Mouse (Mus musculus): ENCODE measurements around the gene Pphln1. TPM values are rescaled to one million over a fixed set of nuclear protein-coding genes. Genes with fewer than 3 reads are reported as not detected.

Pphln1 gene
- polyA plus RNA-seq, 1 experiment from 2014 or later, result 102 TPM

- H3K27ac ChIP-seq, result no peak overlapping the region
- 85% methylated on average over 3 of the region's 3 CpGs for WGBS
- H3K36me3 ChIP-seq (replicated peaks), result peaks cover 74% of the 10 kb centered on the region
- no peaks in the 10 kb centered on the region for H3K27me3 ChIP-seq (ENCODE audit: poor library complexity, severe bottlenecking)
- no peak overlapping the region for H3K4me3 ChIP-seq
- H3K9me3 ChIP-seq, result no peaks in the 10 kb centered on the region
- no peak for DNase-seq (ENCODE audit: extremely low spot score, low spot score)
- peaks cover 4% of the 10 kb centered on the region; the same call in 1 of the 2 replicates for H3K4me1 ChIP-seq
These were observed 50.7 kb downstream of the Pphln1 start for GRCm38 (mm10) chr15:93448862-93449261.

GRCm38 (mm10) chr15:93453296-93453695, 55.1 kb downstream of the Pphln1 start:
- no peak overlapping the region for H3K4me3 ChIP-seq
- WGBS, result 83% methylated on average over 1 of the region's 1 CpGs
- no peak for DNase-seq (ENCODE audit: extremely low spot score, low spot score)
- peaks cover under 1% of the 10 kb centered on the region; the same call in 1 of the 2 replicates for H3K4me1 ChIP-seq
- H3K27me3 ChIP-seq (ENCODE audit: poor library complexity, severe bottlenecking), result no peaks in the 10 kb centered on the region
- no peak overlapping the region for H3K27ac ChIP-seq
- peaks cover 74% of the 10 kb centered on the region for H3K36me3 ChIP-seq (replicated peaks)
- H3K9me3 ChIP-seq, result no peaks in the 10 kb centered on the region

- DNase-seq (ENCODE audit: extremely low spot score, low spot score), result no peak
- Histone ChIP-seq H3K36me3 (replicated peaks) (peaks cover 69% of the 10 kb centered on the region), H3K9me3 (no peaks in the 10 kb centered on the region), H3K27me3 (ENCODE audit: poor library complexity, severe bottlenecking) (no peaks in the 10 kb centered on the region), H3K4me3 (no peak overlapping the region), H3K27ac (no peak overlapping the region), H3K4me1 (no peaks in the 10 kb centered on the region)
These were observed 57.9 kb downstream of the Pphln1 start for GRCm38 (mm10) chr15:93456005-93456404.

- Histone ChIP-seq H3K4me3 (no peak overlapping the region), H3K9me3 (no peaks in the 10 kb centered on the region), H3K27ac (no peak overlapping the region), H3K36me3 (replicated peaks) (peaks cover 75% of the 10 kb centered on the region), H3K4me1 (no peaks in the 10 kb centered on the region), H3K27me3 (ENCODE audit: poor library complexity, severe bottlenecking) (no peaks in the 10 kb centered on the region)
- no peak for DNase-seq (ENCODE audit: extremely low spot score, low spot score)
- WGBS, result 56% methylated on average over 5 of the region's 5 CpGs
These were observed 61.3 kb downstream of the Pphln1 start for GRCm38 (mm10) chr15:93459422-93459821.

GRCm38 (mm10) chr15:93461066-93461465, 62.9 kb downstream of the Pphln1 start:
- DNase-seq (ENCODE audit: extremely low spot score, low spot score), result no peak
- no peak overlapping the region for H3K27ac ChIP-seq
- H3K27me3 ChIP-seq (ENCODE audit: poor library complexity, severe bottlenecking), result no peaks in the 10 kb centered on the region
- H3K36me3 ChIP-seq (replicated peaks), result peaks cover 76% of the 10 kb centered on the region
- H3K9me3 ChIP-seq, result no peaks in the 10 kb centered on the region
- H3K4me1 ChIP-seq, result no peaks in the 10 kb centered on the region
- 94% methylated on average over 23 of the region's 23 CpGs for WGBS
- no peak overlapping the region for H3K4me3 ChIP-seq

GRCm38 (mm10) chr15:93471651-93472050, 73.5 kb downstream of the Pphln1 start:
- Histone ChIP-seq H3K36me3 (replicated peaks) (peaks cover 10% of the 10 kb centered on the region), H3K4me3 (no peak overlapping the region), H3K4me1 (peaks cover 21% of the 10 kb centered on the region), H3K9me3 (no peaks in the 10 kb centered on the region), H3K27me3 (ENCODE audit: poor library complexity, severe bottlenecking) (no peaks in the 10 kb centered on the region), H3K27ac (no peak overlapping the region)
- DNase-seq (ENCODE audit: extremely low spot score, low spot score), result no peak
- 42% methylated on average over 12 of the region's 12 CpGs for WGBS

- peaks cover 7% of the 10 kb centered on the region for H3K36me3 ChIP-seq (replicated peaks)
- no peaks in the 10 kb centered on the region for H3K27me3 ChIP-seq (ENCODE audit: poor library complexity, severe bottlenecking)
- no peak for DNase-seq (ENCODE audit: extremely low spot score, low spot score)
- WGBS, result 11% methylated on average over 1 of the region's 1 CpGs
- no peaks in the 10 kb centered on the region for H3K9me3 ChIP-seq
- peaks cover 21% of the 10 kb centered on the region for H3K4me1 ChIP-seq
- no peak overlapping the region for H3K4me3 ChIP-seq
- H3K27ac ChIP-seq, result 0 out of 2 replicates have a peak overlapping the region, but pooled peaks have one; percentile 25
These were observed 73.9 kb downstream of the Pphln1 start for GRCm38 (mm10) chr15:93472089-93472488.

GRCm38 (mm10) chr15:93474277-93474676, 76.1 kb downstream of the Pphln1 start:
- no peak overlapping the region for H3K4me3 ChIP-seq
- no peaks in the 10 kb centered on the region for H3K9me3 ChIP-seq
- H3K27me3 ChIP-seq (ENCODE audit: poor library complexity, severe bottlenecking), result no peaks in the 10 kb centered on the region
- no peak overlapping the region for H3K27ac ChIP-seq
- WGBS, result 98% methylated on average over 3 of the region's 3 CpGs
- H3K4me1 ChIP-seq, result peaks cover 21% of the 10 kb centered on the region
- H3K36me3 ChIP-seq (replicated peaks), result peaks cover 9% of the 10 kb centered on the region; the same call in 1 of the 2 replicates
- DNase-seq (ENCODE audit: extremely low spot score, low spot score), result no peak

- H3K36me3 ChIP-seq (replicated peaks), result peaks cover 9% of the 10 kb centered on the region; the same call in 1 of the 2 replicates
- H3K4me1 ChIP-seq, result peaks cover 21% of the 10 kb centered on the region
- no peak overlapping the region for H3K4me3 ChIP-seq
- no peak for DNase-seq (ENCODE audit: extremely low spot score, low spot score)
- no peak overlapping the region for H3K27ac ChIP-seq
- H3K27me3 ChIP-seq (ENCODE audit: poor library complexity, severe bottlenecking), result no peaks in the 10 kb centered on the region
- WGBS, result 89% methylated on average over 8 of the region's 8 CpGs
- no peaks in the 10 kb centered on the region for H3K9me3 ChIP-seq
These were observed 77.5 kb downstream of the Pphln1 start for GRCm38 (mm10) chr15:93475688-93476087.

GRCm38 (mm10) chr15:93477729-93478128, 79.6 kb downstream of the Pphln1 start:
- no peaks in the 10 kb centered on the region for H3K27me3 ChIP-seq (ENCODE audit: poor library complexity, severe bottlenecking)
- no peaks in the 10 kb centered on the region for H3K9me3 ChIP-seq
- DNase-seq (ENCODE audit: extremely low spot score, low spot score), result no peak
- peaks cover 9% of the 10 kb centered on the region; the same call in 1 of the 2 replicates for H3K36me3 ChIP-seq (replicated peaks)
- no peak overlapping the region for H3K27ac ChIP-seq
- H3K4me1 ChIP-seq, result peaks cover 4% of the 10 kb centered on the region
- WGBS, result 95% methylated on average over 4 of the region's 4 CpGs
- H3K4me3 ChIP-seq, result no peak overlapping the region

- no peaks in the 10 kb centered on the region for H3K4me1 ChIP-seq
- peaks cover 9% of the 10 kb centered on the region; the same call in 1 of the 2 replicates for H3K36me3 ChIP-seq (replicated peaks)
- no peaks in the 10 kb centered on the region for H3K9me3 ChIP-seq
- no peak overlapping the region for H3K27ac ChIP-seq
- H3K4me3 ChIP-seq, result no peak overlapping the region
- DNase-seq (ENCODE audit: extremely low spot score, low spot score), result no peak
- H3K27me3 ChIP-seq (ENCODE audit: poor library complexity, severe bottlenecking), result no peaks in the 10 kb centered on the region
- 90% methylated on average over 3 of the region's 3 CpGs for WGBS
These were observed 80.5 kb downstream of the Pphln1 start for GRCm38 (mm10) chr15:93478676-93479075.

GRCm38 (mm10) chr15:93479445-93479844, 81.3 kb downstream of the Pphln1 start:
- H3K4me3 ChIP-seq, result no peak overlapping the region
- no peaks in the 10 kb centered on the region for H3K27me3 ChIP-seq (ENCODE audit: poor library complexity, severe bottlenecking)
- peaks cover 9% of the 10 kb centered on the region; the same call in 1 of the 2 replicates for H3K36me3 ChIP-seq (replicated peaks)
- no peaks in the 10 kb centered on the region for H3K9me3 ChIP-seq
- H3K4me1 ChIP-seq, result no peaks in the 10 kb centered on the region
- DNase-seq (ENCODE audit: extremely low spot score, low spot score), result no peak
- WGBS, result 84% methylated on average over 4 of the region's 4 CpGs
- H3K27ac ChIP-seq, result no peak overlapping the region

- Histone ChIP-seq H3K4me3 (no peak overlapping the region), H3K4me1 (0 out of 2 replicates have a peak, but pooled peaks cover 5% of the 10 kb centered on the region), H3K27me3 (ENCODE audit: poor library complexity, severe bottlenecking) (no peaks in the 10 kb centered on the region), H3K36me3 (replicated peaks) (peaks cover 9% of the 10 kb centered on the region; the same call in 1 of the 2 replicates), H3K9me3 (no peaks in the 10 kb centered on the region), H3K27ac (no peak overlapping the region)
- DNase-seq (ENCODE audit: extremely low spot score, low spot score), result no peak
- 84% methylated on average over 10 of the region's 10 CpGs for WGBS
These were observed 83.0 kb downstream of the Pphln1 start for GRCm38 (mm10) chr15:93481112-93481511.

GRCm38 (mm10) chr15:93484261-93484710, 86.1 kb downstream of the Pphln1 start:
- WGBS, result 85% methylated on average over 7 of the region's 7 CpGs

More at GRCm38 (mm10) chr15:93484261-93484710, 86.1 kb downstream of the Pphln1 start:
- no peak for DNase-seq (ENCODE audit: extremely low spot score, low spot score)
- Histone ChIP-seq H3K9me3 (no peaks in the 10 kb centered on the region), H3K36me3 (replicated peaks) (peaks cover 24% of the 10 kb centered on the region), H3K4me3 (no peak overlapping the region), H3K27me3 (ENCODE audit: poor library complexity, severe bottlenecking) (no peaks in the 10 kb centered on the region), H3K27ac (no peak overlapping the region), H3K4me1 (0 out of 2 replicates have a peak, but pooled peaks cover 5% of the 10 kb centered on the region)
